Mouse (Mus musculus) urinary bladder, postnatal 10 days (tissue): ENCODE data around the gene Calhm5.

ENCODE experiments used
- DNase-seq: peaks from one replicate; pipeline ENCODE4 v3.0.0; 2022; ENCODE audit warnings: low spot score

Gene Calhm5

GRCm38 (mm10) chr10:34070999-34071492 is 25.3 kb downstream of the Calhm5 start:
- DNase-seq: no peak

GRCm38 (mm10) chr10:34069606-34070005 is 26.7 kb downstream of the Calhm5 start:
- no peak for DNase-seq

- no peak for DNase-seq
Measured at GRCm38 (mm10) chr10:34066591-34066990, 29.7 kb downstream of the Calhm5 start.

- DNase-seq: no peak
Measured at GRCm38 (mm10) chr10:34053987-34054386, 42.3 kb downstream of the Calhm5 start.

DNA sequence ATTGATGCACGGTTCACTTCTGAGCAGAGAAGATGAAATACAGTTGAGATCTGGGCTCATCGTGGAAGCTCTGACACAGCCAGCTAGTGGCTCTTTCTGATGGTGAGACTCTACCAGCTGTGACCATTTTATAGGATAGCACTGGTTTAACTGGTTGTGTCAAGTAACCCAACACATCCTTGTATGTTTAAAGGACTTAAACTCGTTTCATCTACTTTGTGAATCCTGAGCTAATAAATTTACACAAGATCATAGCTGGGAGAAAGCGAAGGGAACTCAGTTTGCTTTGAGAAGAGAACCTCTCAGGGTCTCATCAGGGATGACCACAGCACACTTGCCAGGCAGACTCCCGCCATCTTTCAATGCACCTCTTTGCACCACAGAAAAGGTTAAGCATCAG is 52.1 kb downstream of the Calhm5 start, which contains the start of gene Calhm4:
Gene Calhm4, minus strand, starts transcription at position 101 of the 400 bp plus-strand sequence.
- DNase-seq: no peak
